Mouse (Mus musculus) hindbrain, embryonic 11.5 days (tissue): ENCODE results near the gene Itpk1. TPM values are rescaled to one million over a fixed set of nuclear protein-coding genes. Genes with fewer than 3 reads are reported as not detected.

Experiments
- ATAC-seq: fragments of 200-750 bp; cut with Nextera tagmentation; 2 replicates; pipeline ENCODE4 v1.8.0; 2017; ENCODE audit warnings: mild to moderate bottlenecking, moderate TSS enrichment, moderate library complexity; ENCODE audit not compliant: low FRiP score
- DNase-seq: peaks from one replicate; pipeline ENCODE4 v3.0.0-alpha.2; 2015; ENCODE audit warnings: low spot score
- H3K27ac ChIP-seq: fragments of 300-500 bp; sonication (generic); 2 replicates; pipeline ENCODE4 v1.5.1; 2014; ENCODE audit warnings: mild to moderate bottlenecking, low read depth, low read length
- H3K27me3 ChIP-seq: fragments of 300-500 bp; sonication (generic); 2 replicates; pipeline ENCODE4 v1.6.1; 2014; ENCODE audit warnings: mild to moderate bottlenecking, low read length, moderate library complexity, mixed read lengths; ENCODE audit not compliant: control insufficient read depth, insufficient read depth
- H3K36me3 ChIP-seq: fragments of 300-500 bp; sonication (generic); 2 replicates; pipeline ENCODE4 v1.6.1; 2014; ENCODE audit warnings: mild to moderate bottlenecking, low read length, moderate library complexity, mixed read lengths; ENCODE audit not compliant: control insufficient read depth, insufficient read depth
- H3K4me1 ChIP-seq: fragments of 300-500 bp; sonication (generic); replicated peaks from 2 replicates; pipeline ENCODE4 v1.6.1; 2014; ENCODE audit warnings: low read length, mixed read lengths; ENCODE audit not compliant: control insufficient read depth, insufficient read depth
- H3K4me2 ChIP-seq: fragments of 300-500 bp; sonication (generic); replicated peaks from 2 replicates; pipeline ENCODE4 v1.6.1; 2014; ENCODE audit warnings: mild to moderate bottlenecking, low read depth, low read length
- H3K4me3 ChIP-seq: fragments of 300-500 bp; sonication (generic); 2 replicates; pipeline ENCODE4 v1.5.1; 2014; ENCODE audit warnings: low read depth, low read length
- H3K9ac ChIP-seq: fragments of 300-500 bp; sonication (generic); 2 replicates; pipeline ENCODE4 v1.6.1; 2014; ENCODE audit warnings: low read depth, low read length
- H3K9me3 ChIP-seq: fragments of 300-500 bp; sonication (generic); 2 replicates; pipeline ENCODE4 v1.6.1; 2016; ENCODE audit warnings: low read length; ENCODE audit not compliant: control insufficient read depth
- whole genome bisulfite sequencing: fragments of 180-500 bp; shearing (Covaris S2); extraction: QIAGEN DNeasy Blood & Tissue Kit; methylation state at CpG from one replicate; pipeline ENCODE4 v1.1.7; 2014; 5-methylcytosine and 5-hydroxymethylcytosine counted together
- polyA plus RNA-seq: library from polyadenylated mRNA; unstranded; fragments of >200 nt; fragmentation: Nextera tagmentation; extraction: Ambion mirVana; gene quantifications from 2 replicates; pipeline ENCODE4 v1.2.1, GENCODE M21; 2014

Itpk1 gene
- polyA plus RNA-seq, 1 experiment from 2014 or later, result 14.1 TPM

DNA sequence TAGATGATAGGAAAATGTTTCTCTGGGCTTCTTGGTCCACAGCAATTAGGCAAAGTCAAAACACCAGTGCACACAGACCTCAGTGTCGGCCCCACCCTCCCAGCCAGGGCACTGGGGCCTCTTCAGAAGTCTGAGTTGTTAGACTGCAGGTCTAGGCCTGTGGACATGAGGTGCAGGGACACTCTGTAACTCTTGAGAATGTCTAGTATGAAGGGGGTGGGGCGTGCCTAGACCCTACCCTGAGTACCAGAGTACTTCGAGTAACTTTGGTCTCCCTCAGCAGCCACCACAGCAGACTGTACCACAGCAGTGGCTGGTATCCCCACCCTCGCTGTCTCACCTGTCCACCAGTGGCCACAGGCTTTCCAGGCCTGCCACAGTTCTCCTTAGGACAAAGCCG lies 18.4 kb downstream of the Itpk1 start:
- 87% methylated on average over 5 of the region's 5 CpGs for WGBS
- Histone ChIP-seq H3K27ac (no peak overlapping the region), H3K4me3 (no peak overlapping the region), H3K36me3 (no peaks in the 10 kb centered on the region), H3K27me3 (no peaks in the 10 kb centered on the region), H3K4me1 (0 out of 2 replicates have a peak, but pooled peaks cover 2% of the 10 kb centered on the region), H3K9me3 (no peaks in the 10 kb centered on the region), H3K4me2 (no peak overlapping the region), H3K9ac (no peak overlapping the region)
- DNase-seq (no peak), ATAC-seq (no peak)

DNA sequence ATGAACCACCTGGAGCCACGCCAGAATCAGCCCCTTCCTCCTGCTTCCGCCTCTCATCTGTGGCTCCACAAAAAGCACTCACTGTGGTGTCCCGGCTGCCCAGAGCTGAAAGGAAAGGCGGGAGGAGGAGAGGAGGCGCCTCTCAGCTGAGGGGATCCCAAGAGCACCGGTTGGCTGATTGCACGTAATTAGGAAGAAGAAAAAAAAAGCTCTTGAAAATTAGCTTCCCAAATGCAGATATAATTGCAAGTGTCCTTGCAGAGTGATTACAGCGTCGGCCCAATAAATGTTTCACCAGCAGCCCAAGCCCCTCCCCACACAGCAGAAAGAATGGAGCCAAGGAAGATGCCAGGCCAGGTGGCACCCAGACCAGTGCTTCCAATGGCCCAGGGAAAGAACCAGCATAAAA lies 19.2 kb downstream of the Itpk1 start:
- H3K4me2 ChIP-seq, result no peak overlapping the region
- H3K36me3 ChIP-seq, result no peaks in the 10 kb centered on the region
- no peaks in the 10 kb centered on the region for H3K9me3 ChIP-seq
- ATAC-seq (no peak), DNase-seq (no peak)
- H3K9ac ChIP-seq, result no peak overlapping the region
- 0 out of 2 replicates have a peak, but pooled peaks cover 2% of the 10 kb centered on the region for H3K4me1 ChIP-seq
- H3K27me3 ChIP-seq, result no peaks in the 10 kb centered on the region
- 60% methylated on average over 9 of the region's 9 CpGs for WGBS
- H3K4me3 ChIP-seq, result no peak overlapping the region
- H3K27ac ChIP-seq, result no peak overlapping the region

DNA sequence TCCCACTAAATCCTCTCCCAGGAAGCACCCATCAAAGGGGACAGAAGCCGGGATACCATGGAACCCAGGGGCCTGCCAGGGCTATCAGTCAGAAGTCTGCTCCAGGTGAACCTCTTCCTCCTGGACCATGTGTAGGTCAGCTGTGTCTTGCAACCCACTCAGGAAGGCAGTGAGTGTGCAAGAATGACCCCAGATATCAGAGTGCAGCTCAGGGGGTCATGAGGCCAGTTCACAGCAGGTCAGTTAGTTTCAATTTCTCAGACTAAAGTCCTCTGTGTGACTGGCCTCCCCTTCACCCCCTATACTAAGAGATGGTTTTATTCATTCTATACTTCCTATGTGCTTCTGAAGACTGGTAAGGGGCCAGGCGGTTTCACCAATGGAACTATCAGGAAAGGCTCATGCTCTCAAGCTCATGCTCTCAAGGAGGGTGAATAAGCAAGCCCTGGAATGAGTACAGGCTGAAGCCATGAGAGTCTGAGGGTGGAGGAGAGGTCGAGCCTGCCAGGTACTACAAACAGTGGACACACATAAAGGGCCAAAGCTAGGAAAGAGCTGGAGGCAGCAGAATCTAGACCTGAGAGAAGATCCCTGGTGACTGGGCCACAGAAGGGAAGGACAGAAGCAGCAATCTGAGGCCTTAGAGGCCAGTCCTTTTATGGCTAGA lies 19.9 kb downstream of the Itpk1 start:
- H3K27me3 ChIP-seq, result no peaks in the 10 kb centered on the region
- H3K4me1 ChIP-seq, result 0 out of 2 replicates have a peak, but pooled peaks cover 2% of the 10 kb centered on the region
- DNase-seq, result no peak
- ATAC-seq, result no peak
- no peak overlapping the region for H3K9ac ChIP-seq
- WGBS, result 86% methylated on average over 3 of the region's 3 CpGs
- H3K36me3 ChIP-seq, result no peaks in the 10 kb centered on the region
- H3K9me3 ChIP-seq, result no peaks in the 10 kb centered on the region
- H3K4me2 ChIP-seq, result no peak overlapping the region
- H3K27ac ChIP-seq, result no peak overlapping the region
- no peak overlapping the region for H3K4me3 ChIP-seq

DNA sequence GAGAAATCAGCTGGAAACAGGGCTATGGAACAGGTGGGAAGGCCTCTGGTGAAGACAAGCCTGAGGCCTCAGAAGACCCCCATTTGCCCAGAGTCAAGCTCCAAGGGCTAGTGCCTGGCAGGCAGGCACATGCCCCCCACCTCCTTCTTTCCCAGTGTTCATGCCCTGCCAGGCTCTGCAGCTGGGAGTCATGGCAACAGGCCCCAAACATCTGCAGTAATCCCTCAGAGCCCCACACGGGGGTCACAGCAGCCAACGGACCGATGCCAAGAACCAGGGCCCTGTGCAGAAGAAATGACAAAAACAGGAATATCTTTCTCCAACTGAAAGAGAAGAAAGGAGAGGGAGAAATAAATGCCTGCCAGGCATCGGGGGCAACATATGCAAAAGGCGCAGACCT lies 20.8 kb downstream of the Itpk1 start:
- Histone ChIP-seq H3K4me2 (no peak overlapping the region), H3K36me3 (no peaks in the 10 kb centered on the region), H3K9me3 (no peaks in the 10 kb centered on the region), H3K4me1 (peaks cover 4% of the 10 kb centered on the region; the same call in 1 of the 2 replicates), H3K27ac (no peak overlapping the region), H3K27me3 (no peaks in the 10 kb centered on the region), H3K4me3 (no peak overlapping the region), H3K9ac (no peak overlapping the region)
- ATAC-seq (no peak), DNase-seq (no peak)
- WGBS, result 66% methylated on average over 5 of the region's 5 CpGs

DNA sequence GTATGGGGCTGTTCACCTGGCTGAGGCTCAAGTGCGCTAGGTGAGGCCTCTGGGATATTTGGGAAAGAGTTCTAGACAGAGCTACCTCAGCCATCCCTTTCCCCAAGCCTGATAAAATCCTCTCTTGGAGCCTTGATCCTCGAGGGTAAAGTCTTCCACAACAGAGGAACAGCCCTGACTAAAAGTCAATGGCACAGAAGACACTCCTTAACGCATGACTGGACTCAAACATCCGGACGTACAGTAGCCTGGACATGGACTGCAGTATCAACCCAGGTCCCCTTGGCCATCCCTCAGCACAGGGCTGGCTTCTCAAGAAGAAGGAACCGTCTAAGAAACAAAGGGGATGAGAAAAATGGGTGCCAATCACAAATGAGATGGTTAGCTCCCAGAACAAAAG lies 21.3 kb downstream of the Itpk1 start:
- Histone ChIP-seq H3K27ac (no peak overlapping the region), H3K9ac (no peak overlapping the region), H3K4me2 (no peak overlapping the region), H3K9me3 (no peaks in the 10 kb centered on the region), H3K4me1 (peaks cover 4% of the 10 kb centered on the region; the same call in 1 of the 2 replicates), H3K27me3 (no peaks in the 10 kb centered on the region), H3K36me3 (no peaks in the 10 kb centered on the region), H3K4me3 (no peak overlapping the region)
- 72% methylated on average over 6 of the region's 6 CpGs for WGBS
- DNase-seq, result no peak
- no peak for ATAC-seq

DNA sequence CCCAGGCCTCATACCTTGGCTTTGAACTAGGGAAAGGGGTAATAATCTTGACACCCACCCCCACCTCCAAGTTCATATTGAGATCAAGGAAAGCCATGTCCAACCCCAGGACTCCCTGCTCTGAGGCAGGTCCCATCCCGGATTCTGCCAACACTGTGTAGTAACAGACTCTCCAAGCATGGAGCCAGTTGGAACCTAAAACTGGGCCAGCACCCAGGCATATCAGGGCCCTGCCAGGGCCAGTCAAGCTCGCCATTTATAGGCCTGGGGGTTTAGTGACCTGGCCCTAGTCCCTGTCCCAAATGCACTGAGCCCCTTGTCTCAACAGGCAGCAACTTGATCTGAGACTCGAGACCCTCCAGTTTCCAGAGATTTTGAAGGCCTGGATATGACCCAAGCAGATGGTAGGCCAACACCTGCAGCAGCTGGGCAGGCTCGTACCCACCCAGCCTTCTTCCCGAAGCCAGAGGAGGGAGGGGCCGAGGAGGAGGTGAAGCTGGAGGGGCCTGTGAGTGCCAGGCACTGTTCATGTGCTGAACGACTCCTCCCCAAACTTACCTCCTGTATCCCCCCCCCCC lies 21.9 kb downstream of the Itpk1 start:
- ATAC-seq, result no peak
- Histone ChIP-seq H3K9me3 (no peaks in the 10 kb centered on the region), H3K36me3 (no peaks in the 10 kb centered on the region), H3K4me3 (no peak overlapping the region), H3K4me2 (no peak overlapping the region), H3K27ac (no peak overlapping the region), H3K9ac (no peak overlapping the region), H3K27me3 (no peaks in the 10 kb centered on the region), H3K4me1 (peaks cover 4% of the 10 kb centered on the region; the same call in 1 of the 2 replicates)
- no peak for DNase-seq
- 91% methylated on average over 7 of the region's 7 CpGs for WGBS

DNA sequence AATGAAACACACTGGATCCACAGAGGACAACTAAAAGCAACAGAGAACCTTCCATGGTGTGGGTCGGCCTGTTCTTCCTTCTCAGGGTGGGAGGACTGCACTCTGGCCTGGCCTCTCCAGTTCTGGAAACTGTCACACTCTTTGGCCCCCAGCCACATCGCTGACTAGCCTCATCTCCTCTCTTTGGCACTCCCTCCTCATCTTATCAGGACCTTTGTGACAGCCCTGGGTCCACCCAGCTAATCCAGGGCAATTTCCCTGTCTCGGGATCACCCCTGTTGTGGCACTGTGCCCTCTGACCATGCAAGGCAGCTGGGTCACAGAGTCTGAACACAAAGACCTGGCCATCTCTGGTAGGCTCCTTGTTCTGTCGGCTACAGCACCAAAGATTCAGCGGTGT lies 22.6 kb downstream of the Itpk1 start:
- peaks cover 4% of the 10 kb centered on the region; the same call in 1 of the 2 replicates for H3K4me1 ChIP-seq
- H3K27ac ChIP-seq, result no peak overlapping the region
- no peak overlapping the region for H3K4me2 ChIP-seq
- H3K9me3 ChIP-seq, result no peaks in the 10 kb centered on the region
- H3K27me3 ChIP-seq, result no peaks in the 10 kb centered on the region
- H3K4me3 ChIP-seq, result no peak overlapping the region
- no peak overlapping the region for H3K9ac ChIP-seq
- no peak for ATAC-seq
- DNase-seq, result no peak
- WGBS, result 93% methylated on average over 5 of the region's 5 CpGs
- no peaks in the 10 kb centered on the region for H3K36me3 ChIP-seq

DNA sequence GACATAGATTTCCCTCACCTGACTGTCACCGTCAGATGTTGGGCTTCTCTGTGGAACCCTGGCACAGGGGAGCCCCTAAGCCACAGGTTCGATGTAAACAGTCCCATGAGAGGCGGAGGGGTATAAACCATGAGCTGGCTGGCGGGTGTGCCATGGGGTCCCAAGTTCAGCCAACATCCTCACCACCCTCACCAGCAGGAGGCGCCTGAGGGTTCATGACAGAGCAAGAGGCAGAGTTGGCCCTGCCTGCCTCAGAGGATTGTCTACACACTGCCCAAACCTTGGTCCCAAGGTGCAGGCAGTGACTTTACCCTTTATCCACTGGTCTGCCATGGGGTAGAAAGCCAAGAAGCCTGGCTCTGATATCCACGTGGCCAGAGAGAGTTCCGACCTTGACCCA lies 23.1 kb downstream of the Itpk1 start:
- no peak for DNase-seq
- H3K9me3 ChIP-seq, result no peaks in the 10 kb centered on the region
- H3K9ac ChIP-seq, result no peak overlapping the region
- peaks cover 4% of the 10 kb centered on the region; the same call in 1 of the 2 replicates for H3K4me1 ChIP-seq
- H3K27ac ChIP-seq, result no peak overlapping the region
- H3K27me3 ChIP-seq, result no peaks in the 10 kb centered on the region
- ATAC-seq, result no peak
- WGBS, result 75% methylated on average over 7 of the region's 7 CpGs
- H3K4me3 ChIP-seq, result no peak overlapping the region
- H3K36me3 ChIP-seq, result no peaks in the 10 kb centered on the region
- no peak overlapping the region for H3K4me2 ChIP-seq

DNA sequence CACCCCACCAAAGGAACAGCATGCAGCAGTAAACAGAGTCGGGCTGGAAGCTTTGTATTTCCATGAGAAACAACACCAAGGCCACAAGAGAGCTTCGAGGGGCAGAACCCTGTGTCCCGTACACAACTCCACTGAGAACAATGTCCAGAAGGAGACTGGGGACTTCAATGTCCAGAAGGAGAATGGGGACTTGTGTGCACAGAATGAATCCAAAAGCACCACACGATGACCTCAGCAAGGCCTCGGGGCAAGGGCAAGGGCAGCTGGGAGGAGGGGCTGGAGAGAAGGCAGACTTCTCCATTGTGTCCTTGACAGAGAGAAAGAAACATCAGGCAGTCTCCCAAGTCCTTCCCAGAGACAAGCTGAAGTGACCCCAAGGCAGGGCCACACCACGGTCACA lies 25.9 kb downstream of the Itpk1 start:
- H3K27ac ChIP-seq, result no peak overlapping the region
- H3K36me3 ChIP-seq, result no peaks in the 10 kb centered on the region
- ATAC-seq (no peak), DNase-seq (peak; percentile 34)
- H3K4me2 ChIP-seq, result no peak overlapping the region
- no peak overlapping the region for H3K4me3 ChIP-seq
- no peaks in the 10 kb centered on the region for H3K9me3 ChIP-seq
- WGBS, result 25% methylated on average over 6 of the region's 6 CpGs
- no peak overlapping the region for H3K9ac ChIP-seq
- H3K4me1 ChIP-seq, result peaks cover 3% of the 10 kb centered on the region; the same call in 1 of the 2 replicates
- no peaks in the 10 kb centered on the region; the same call in 1 of the 2 replicates for H3K27me3 ChIP-seq
